In genomic region chr4:141287518-141288004, GRCm38 (mm10) we compare ENCODE assay signal across 11 mouse cellular contexts. TPM values are rescaled to one million over a fixed set of nuclear protein-coding genes. Genes with fewer than 3 reads are reported as not detected.
DNase-seq lines count a peak whose midpoint lies in the region; ATAC-seq and TF ChIP-seq lines count a peak whose summit lies in the region.
"Had no signal": no experiment of that assay in that cellular context is flagged by ENCODE, and none has a peak within 500 bp of the region (broad histone marks: within the 10 kb centered on the region; RNA-seq: fewer than 3 reads in every experiment).

No protein-coding gene starts in this region.

- no peak for DNase-seq in kidney, adult 8-10 months
- peak; percentile 38 for DNase-seq in MEL (ENCODE audit: low read depth, low spot score)
- no peak for DNase-seq in thymus, postnatal 14 days
- DNase-seq in ovary, postnatal 10 days (ENCODE audit: low spot score), result no peak
- DNase-seq in kidney, adult 18-20 months, result no peak
- DNase-seq: right cerebral cortex, postnatal 4 days had no signal

- TF ChIP-seq POLR2A in MEL (IDR thresholded peaks at IDR 0.05; ENCODE audit: control insufficient read depth in 1 of 2, insufficient read depth in 1 of 2, low read depth in 1 of 2, low read length in 2 of 2, poor library complexity in 1 of 2), result no peak

- no peak overlapping the region for H3K27ac ChIP-seq in kidney, embryonic 14.5 days (ENCODE audit: low read depth, low read length)
- H3K27ac ChIP-seq in MEL (ENCODE audit: control insufficient read depth, low read depth, low read length), result no peak overlapping the region
- no peak overlapping the region for H3K27ac ChIP-seq in hindbrain, embryonic 16.5 days (ENCODE audit: low read depth, low read length)
- H3K27ac ChIP-seq: forebrain, embryonic 13.5 days; macrophage had no signal

- H3K27me3 ChIP-seq in kidney, embryonic 14.5 days (ENCODE audit: control insufficient read depth, insufficient read depth, low read length), result peaks cover 15% of the 10 kb centered on the region
- peaks cover 0 to 1% of the 10 kb centered on the region in 2 experiments; a peak in 2 of 4 replicates for H3K27me3 ChIP-seq in MEL (ENCODE audit: control insufficient read depth in 1 of 2, insufficient read depth in 2 of 2, low read length in 2 of 2)
- peaks cover 7% of the 10 kb centered on the region for H3K27me3 ChIP-seq in hindbrain, embryonic 16.5 days (replicated peaks; ENCODE audit: control insufficient read depth, insufficient read depth, low read length)
- peaks cover 90% of the 10 kb centered on the region for H3K27me3 ChIP-seq in megakaryocyte, embryonic 14.5 days (replicated peaks)

- H3K79me2 ChIP-seq in MEL (ENCODE audit: control insufficient read depth, insufficient read depth, low read length, poor library complexity), result no peaks in the 10 kb centered on the region

- TF ChIP-seq CTCF in MEL (IDR thresholded peaks at IDR 0.05 in 2 of 3, conservative IDR thresholded peaks at IDR 0.05 in 1 of 3; ENCODE audit: control insufficient read depth in 1 of 3, insufficient read depth in 1 of 3, low read depth in 2 of 3, low read length in 3 of 3, poor library complexity in 1 of 3, severe bottlenecking in 1 of 3), result no peak

- no peak for TF ChIP-seq RAD21 in MEL (IDR thresholded peaks at IDR 0.05; ENCODE audit: low read depth, low read length)

- H3K36me3 ChIP-seq in kidney, embryonic 14.5 days (ENCODE audit: control insufficient read depth, insufficient read depth, low read length), result no peaks in the 10 kb centered on the region
- H3K36me3 ChIP-seq in MEL (ENCODE audit: control insufficient read depth in 1 of 2, insufficient read depth in 2 of 2, low read length in 2 of 2), result no peaks in the 10 kb centered on the region
- H3K36me3 ChIP-seq in hindbrain, embryonic 16.5 days (ENCODE audit: control insufficient read depth, insufficient read depth, low read length), result no peaks in the 10 kb centered on the region
- no peaks in the 10 kb centered on the region for H3K36me3 ChIP-seq in megakaryocyte, embryonic 14.5 days (replicated peaks; ENCODE audit: low read length)

- H3K9ac ChIP-seq in kidney, embryonic 14.5 days (ENCODE audit: low read depth, low read length), result peak overlapping the region; percentile 15; the same call in 1 of the 2 replicates
- no peak overlapping the region for H3K9ac ChIP-seq in MEL (ENCODE audit: control insufficient read depth, low read depth, low read length, poor library complexity, severe bottlenecking)
- H3K9ac ChIP-seq in hindbrain, embryonic 16.5 days (ENCODE audit: low read depth, low read length), result no peak overlapping the region
- H3K9ac ChIP-seq: forebrain, embryonic 13.5 days had no signal

- TF ChIP-seq EP300 in MEL (IDR thresholded peaks at IDR 0.05; ENCODE audit: low read depth in 1 of 2, low read length in 2 of 2), result 0 out of 4 replicates have a peak, but pooled peaks of 1 of the 2 experiments have one; percentile 8

- no peak; the same call in 1 of the 2 replicates for ATAC-seq in kidney, embryonic 14.5 days (ENCODE audit: low FRiP score, low TSS enrichment)
- no peak for ATAC-seq in hindbrain, embryonic 16.5 days
- ATAC-seq: forebrain, embryonic 13.5 days had no signal

- peak overlapping the region; percentile 28 for H3K4me2 ChIP-seq in kidney, embryonic 14.5 days (replicated peaks; ENCODE audit: low read depth, low read length)
- H3K4me2 ChIP-seq in hindbrain, embryonic 16.5 days (ENCODE audit: low read length), result peak overlapping the region; percentile 27; the same call in 1 of the 2 replicates
- H3K4me2 ChIP-seq: forebrain, embryonic 13.5 days had no signal

- WGBS in kidney, embryonic 14.5 days, result 6% methylated on average over 15 of the region's 15 CpGs
- WGBS in hindbrain, embryonic 16.5 days, result 18% methylated on average over 15 of the region's 15 CpGs

- H3K9me3 ChIP-seq in kidney, embryonic 14.5 days (ENCODE audit: control insufficient read depth, low read length), result no peaks in the 10 kb centered on the region
- H3K9me3 ChIP-seq in MEL (replicated peaks; ENCODE audit: insufficient read depth, low read length), result no peaks in the 10 kb centered on the region
- no peaks in the 10 kb centered on the region for H3K9me3 ChIP-seq in hindbrain, embryonic 16.5 days (ENCODE audit: control insufficient read depth, low read length)
- H3K9me3 ChIP-seq in megakaryocyte, embryonic 14.5 days, result no peaks in the 10 kb centered on the region
- H3K9me3 ChIP-seq: forebrain, embryonic 13.5 days had no signal

- H3K4me3 ChIP-seq in kidney, embryonic 14.5 days (ENCODE audit: low read length), result no peak overlapping the region
- H3K4me3 ChIP-seq in MEL (ENCODE audit: control insufficient read depth in 1 of 2, insufficient read depth in 1 of 2, low read depth in 2 of 2, low read length in 2 of 2), result peak overlapping the region; percentile 2 to 59; a peak in 2 of 4 replicates
- H3K4me3 ChIP-seq in hindbrain, embryonic 16.5 days (ENCODE audit: low read length), result no peak overlapping the region
- peak overlapping the region; percentile 4 for H3K4me3 ChIP-seq in megakaryocyte, embryonic 14.5 days (replicated peaks)
- H3K4me3 ChIP-seq: forebrain, embryonic 13.5 days had no signal

- H3K4me1 ChIP-seq in kidney, embryonic 14.5 days (ENCODE audit: control insufficient read depth, insufficient read depth, low read length), result peaks cover 34% of the 10 kb centered on the region
- 0 out of 4 replicates have a peak, but pooled peaks cover 0 to 2% of the 10 kb centered on the region in 2 experiments for H3K4me1 ChIP-seq in MEL (ENCODE audit: control insufficient read depth in 1 of 2, insufficient read depth in 2 of 2, low read length in 2 of 2)
- H3K4me1 ChIP-seq in hindbrain, embryonic 16.5 days (ENCODE audit: control insufficient read depth, insufficient read depth, low read depth, low read length), result peaks cover 20% of the 10 kb centered on the region
- H3K4me1 ChIP-seq in megakaryocyte, embryonic 14.5 days, result peaks cover 17% of the 10 kb centered on the region

TF ChIP-seq in MEL, 35 proteins besides CTCF, POLR2A, EP300 and RAD21:
- TF ChIP-seq GATA1 (IDR thresholded peaks at IDR 0.05; ENCODE audit: low read depth, low read length) (peak; percentile 21; the same call in 1 of the 2 replicates), TAL1 (IDR thresholded peaks at IDR 0.05; ENCODE audit: low read length) (peak; percentile 41; the same call in 1 of the 2 replicates), POLR2AphosphoS2 (IDR thresholded peaks at IDR 0.05; ENCODE audit: low read length) (no peak), TBP (IDR thresholded peaks at IDR 0.05; ENCODE audit: low read depth, low read length) (0 out of 2 replicates have a peak, but pooled peaks have one; percentile 57), TCF12 (IDR thresholded peaks at IDR 0.05; ENCODE audit: low read depth, low read length) (0 out of 2 replicates have a peak, but pooled peaks have one; percentile 23), MXI1 (IDR thresholded peaks at IDR 0.05; ENCODE audit: low read depth, low read length) (no peak), RCOR1 (IDR thresholded peaks at IDR 0.05; ENCODE audit: low read depth, low read length) (no peak)

RNA-seq across cellular contexts. Expression of gene Epha2, which starts 13.5 kb away (rescaled TPM):
- 3.7 and 3.9 TPM in 2 replicates for polyA plus RNA-seq in kidney, embryonic 14.5 days (2014; fragmentation: Nextera tagmentation; extraction: Ambion mirVana)
- total RNA-seq in MEL (2012; rRNA removed), result 2.3 and 2.5 TPM in 2 replicates
- 1 to 10 TPM in 1 of 2 experiments, not detected in 1; 5.9 TPM for polyA plus RNA-seq in MEL (2012; ENCODE audit: insufficient read depth in 1 of 2, insufficient read length in 2 of 2, low read depth in 1 of 2, low replicate concordance in 2 of 2, missing spikeins in 1 of 2)
- 1.1 TPM in 2 replicates for polyA plus RNA-seq in hindbrain, embryonic 16.5 days (2015; fragmentation: Nextera tagmentation; extraction: Ambion mirVana)
- polyA plus RNA-seq in megakaryocyte, embryonic 14.5 days (2012; ENCODE audit: insufficient read depth, low replicate concordance), result not detected in 2 replicates

RNA-seq across cellular contexts. Expression of gene Arhgef19, which starts 48.3 kb away (rescaled TPM):
- polyA plus RNA-seq in kidney, embryonic 14.5 days (2014; fragmentation: Nextera tagmentation; extraction: Ambion mirVana), result 6.8 and 7.4 TPM in 2 replicates
- total RNA-seq in MEL (2012; rRNA removed), result 0.03 TPM in 1 of 2 replicates, not detected in the other
- under 1 TPM in 1 of 2 experiments, not detected in 1; 0.78 TPM for polyA plus RNA-seq in MEL (2012; ENCODE audit: insufficient read depth in 1 of 2, insufficient read length in 2 of 2, low read depth in 1 of 2, low replicate concordance in 2 of 2, missing spikeins in 1 of 2)
- 1.7 and 2.0 TPM in 2 replicates for polyA plus RNA-seq in hindbrain, embryonic 16.5 days (2015; fragmentation: Nextera tagmentation; extraction: Ambion mirVana)
- polyA plus RNA-seq in megakaryocyte, embryonic 14.5 days (2012; ENCODE audit: insufficient read depth, low replicate concordance), result 0.64 TPM in 1 of 2 replicates, not detected in the other
- polyA plus RNA-seq: macrophage had no signal

Comparison
In these comparisons a context has a peak if more than half of its experiments do, and no peak if none do; other contexts are left out.
1. H3K4me3 ChIP-seq: peak in MEL (2 of 2) and megakaryocyte, embryonic 14.5 days (single experiment); none in kidney, embryonic 14.5 days (single experiment) and hindbrain, embryonic 16.5 days (single experiment).